Mouse (Mus musculus) liver, embryonic 14.5 days (tissue): ENCODE measurements around the gene Gm49358.

ENCODE experiments used
- CTCF ChIP-seq: IDR thresholded peaks from 2 replicates; pipeline ENCODE4 v1.5.1; 2016; ENCODE audit warnings: antibody characterized with exemption, low read depth, control low read depth
- EP300 ChIP-seq: IDR thresholded peaks from 2 replicates; pipeline ENCODE4 v1.6.1; 2016; ENCODE audit warnings: antibody characterized with exemption, low read depth

DNA sequence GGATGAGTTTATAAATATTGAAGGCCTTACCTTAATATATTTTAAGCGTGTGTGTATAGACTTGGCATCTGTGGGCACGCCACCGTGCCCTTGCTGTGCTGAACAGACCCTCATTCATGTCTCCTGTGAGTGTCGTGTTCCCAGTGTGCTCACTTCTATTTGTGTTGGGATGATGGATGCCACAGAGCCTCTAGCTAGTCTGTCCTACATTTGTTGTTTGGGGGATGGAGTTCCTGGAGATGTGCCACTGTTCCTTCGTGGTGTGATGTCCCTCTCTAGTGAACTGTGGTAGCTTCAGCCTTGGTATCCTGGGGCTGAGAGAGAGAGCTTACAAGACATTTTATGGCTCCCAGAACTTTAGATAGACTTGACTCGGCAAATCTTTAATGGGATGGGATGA, 75.1 kb downstream of the Gm49358 start:
- TF ChIP-seq CTCF (no peak), EP300 (no peak)
